Mouse (Mus musculus) heart, embryonic 16.5 days (tissue): ENCODE measurements around the gene Lrrc57. TPM values are rescaled to one million over a fixed set of nuclear protein-coding genes. Genes with fewer than 3 reads are reported as not detected.
"Not testable (repeated sequence)": the region's sequence is repeated elsewhere in the genome, so short reads cannot be mapped to it uniquely, and the experiment has no call there.

Experiments used
- ATAC-seq: fragments of 200-750 bp; cut with Nextera tagmentation; replicated peaks from 2 replicates; pipeline ENCODE4 v1.8.0; 2017; ENCODE audit warnings: moderate number of reproducible peaks; ENCODE audit not compliant: insufficient read depth, low FRiP score; ENCODE audit errors: extremely low read depth
- H3K27ac ChIP-seq: fragments of 300-500 bp; sonication (generic); 2 replicates; pipeline ENCODE4 v1.5.1; 2014; ENCODE audit warnings: mild to moderate bottlenecking, low read length, control low read depth, moderate library complexity
- H3K27me3 ChIP-seq: fragments of 300-500 bp; sonication (generic); 2 replicates; pipeline ENCODE4 v1.6.1; 2014; ENCODE audit warnings: low read length, mixed read lengths; ENCODE audit not compliant: control insufficient read depth, insufficient read depth
- H3K36me3 ChIP-seq: fragments of 300-500 bp; sonication (generic); 2 replicates; pipeline ENCODE4 v1.6.1; 2014; ENCODE audit not compliant: control insufficient read depth, insufficient read depth
- H3K4me1 ChIP-seq: fragments of 300-500 bp; sonication (generic); 2 replicates; pipeline ENCODE4 v1.6.1; 2014; ENCODE audit warnings: low read length, mixed read lengths; ENCODE audit not compliant: control insufficient read depth, insufficient read depth
- H3K4me2 ChIP-seq: fragments of 300-500 bp; sonication (generic); 2 replicates; pipeline ENCODE4 v1.6.1; 2014; ENCODE audit warnings: low read depth, mild to moderate bottlenecking, control low read depth, low read length
- H3K4me3 ChIP-seq: fragments of 300-500 bp; sonication (generic); 2 replicates; pipeline ENCODE4 v1.5.1; 2014; ENCODE audit warnings: mild to moderate bottlenecking, control low read depth, low read length
- H3K9ac ChIP-seq: fragments of 300-500 bp; sonication (generic); 2 replicates; pipeline ENCODE4 v1.6.1; 2014; ENCODE audit warnings: low read length, control low read depth
- H3K9me3 ChIP-seq: fragments of 300-500 bp; sonication (generic); replicated peaks from 2 replicates; pipeline ENCODE4 v1.6.1; 2016; ENCODE audit warnings: low read length; ENCODE audit not compliant: control insufficient read depth
- WGBS: fragments of 180-500 bp; shearing (Covaris S2); extraction: QIAGEN DNeasy Blood & Tissue Kit; methylation state at CpG from one replicate; pipeline ENCODE4 v1.1.7; 2014; 5-methylcytosine and 5-hydroxymethylcytosine counted together
- polyA plus RNA-seq: library from polyadenylated mRNA; unstranded; fragments of >200 nt; fragmentation: Nextera tagmentation; extraction: Ambion mirVana; gene quantifications from 2 replicates; pipeline ENCODE4 v1.2.1, GENCODE M21; 2015

Gene Lrrc57
- polyA plus RNA-seq, 1 experiment from 2014 or later = 25.7 TPM

DNA sequence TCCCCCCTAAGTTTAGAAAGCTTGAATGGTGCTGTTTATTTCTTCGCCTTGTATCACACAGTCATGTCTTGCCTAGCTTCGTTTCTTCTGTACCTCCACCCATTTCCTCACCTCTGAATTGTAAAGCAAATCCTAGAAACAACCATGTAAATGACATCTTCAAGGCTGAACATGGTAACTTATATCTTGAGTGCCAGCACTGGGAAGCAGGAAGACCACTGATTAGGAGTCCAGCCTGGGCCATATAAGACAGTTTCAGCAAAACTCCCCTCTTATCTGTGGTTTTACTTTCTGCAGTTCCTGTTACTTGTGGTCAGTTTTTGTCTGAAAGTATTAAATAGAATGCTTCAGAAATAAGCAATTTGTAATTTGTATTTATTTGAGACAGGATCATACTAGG, 33.3 kb downstream of the Lrrc57 start:
- Histone ChIP-seq H3K9me3 (no peaks in the 10 kb centered on the region), H3K4me1 (0 out of 2 replicates have a peak, but pooled peaks cover 2% of the 10 kb centered on the region), H3K27ac (no peak overlapping the region), H3K36me3 (peaks cover 2% of the 10 kb centered on the region; the same call in 1 of the 2 replicates), H3K27me3 (no peaks in the 10 kb centered on the region), H3K4me2 (no peak overlapping the region), H3K9ac (no peak overlapping the region), H3K4me3 (no peak overlapping the region)
- ATAC-seq = no peak
- WGBS = 74% methylated on average over 2 of the region's 2 CpGs

DNA sequence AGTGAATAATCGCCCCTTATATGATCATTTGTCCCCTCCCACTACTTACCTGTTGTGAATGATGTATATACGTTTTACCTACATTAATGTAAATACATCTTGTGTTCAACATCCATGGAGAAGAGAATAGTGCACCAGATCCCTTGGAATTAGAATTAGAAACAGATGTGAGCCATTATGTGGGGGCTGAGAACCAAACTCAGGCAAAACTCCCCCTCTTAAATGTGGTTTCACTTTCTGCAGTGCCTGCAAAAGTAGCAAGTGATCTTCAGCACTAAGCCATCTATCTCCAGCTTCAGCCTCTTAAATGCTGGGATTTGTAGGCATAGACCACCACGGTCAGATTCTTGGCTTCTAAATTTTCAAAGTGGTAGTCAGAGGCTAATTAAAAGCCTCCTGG, 34.2 kb downstream of the Lrrc57 start:
- ATAC-seq = no peak
- Histone ChIP-seq H3K27me3 (no peaks in the 10 kb centered on the region), H3K4me2 (no peak overlapping the region), H3K36me3 (peaks cover 2% of the 10 kb centered on the region; the same call in 1 of the 2 replicates), H3K4me3 (no peak overlapping the region), H3K27ac (no peak overlapping the region), H3K9ac (no peak overlapping the region), H3K4me1 (0 out of 2 replicates have a peak, but pooled peaks cover 2% of the 10 kb centered on the region), H3K9me3 (no peaks in the 10 kb centered on the region)
- 83% methylated on average over 3 of the region's 3 CpGs for WGBS

DNA sequence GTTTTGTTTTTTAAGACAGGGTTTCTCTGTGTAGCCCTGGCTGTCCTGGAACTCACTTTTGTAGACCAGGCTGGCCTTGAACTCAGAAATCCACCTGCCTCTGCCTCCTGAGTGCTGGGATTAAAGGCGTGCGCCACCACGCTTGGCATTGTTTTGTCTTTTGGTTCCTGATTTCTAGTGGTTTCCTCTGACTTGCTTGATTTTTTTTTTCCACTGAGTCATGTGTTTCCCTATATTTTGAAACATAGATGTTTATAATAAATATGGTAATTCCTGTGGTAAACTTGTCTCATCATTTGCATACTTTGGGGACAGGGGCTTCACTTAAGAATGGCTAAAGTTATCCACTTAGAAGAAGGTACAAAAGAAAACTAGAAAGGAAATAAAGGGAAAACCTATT, 37.2 kb downstream of the Lrrc57 start:
- H3K4me1 ChIP-seq = peaks cover 13% of the 10 kb centered on the region
- H3K27me3 ChIP-seq, H3K27ac ChIP-seq, H3K4me3 ChIP-seq, H3K36me3 ChIP-seq, H3K9me3 ChIP-seq, H3K9ac ChIP-seq, H3K4me2 ChIP-seq, ATAC-seq: not testable (repeated sequence)
- 95% methylated on average over 3 of the region's 3 CpGs for WGBS

DNA sequence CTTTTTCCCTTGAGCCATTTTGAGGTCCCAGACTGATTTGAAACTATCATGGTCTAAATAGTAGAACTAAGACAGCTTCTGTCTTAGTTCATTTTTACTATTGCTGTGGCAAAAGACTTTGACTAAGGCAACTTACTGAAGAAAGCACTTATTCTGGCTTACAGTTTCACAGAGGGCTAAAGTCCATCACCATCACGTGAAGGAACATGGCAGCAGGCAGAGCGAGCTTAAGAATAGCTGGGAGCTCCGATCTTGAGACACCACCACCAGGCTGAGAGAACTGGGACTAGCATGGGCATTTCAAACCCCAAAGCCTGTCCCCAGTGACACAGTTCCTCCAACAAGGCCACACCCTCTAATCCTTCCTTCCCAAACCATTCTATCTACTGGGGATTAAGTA, 38.2 kb downstream of the Lrrc57 start:
- 95% methylated on average over 3 of the region's 3 CpGs for WGBS
- no peak for ATAC-seq
- H3K36me3 ChIP-seq = peaks cover 2% of the 10 kb centered on the region; the same call in 1 of the 2 replicates
- H3K9me3 ChIP-seq = no peaks in the 10 kb centered on the region
- no peak overlapping the region for H3K9ac ChIP-seq
- peaks cover 15% of the 10 kb centered on the region for H3K4me1 ChIP-seq
- H3K4me2 ChIP-seq = no peak overlapping the region
- H3K4me3 ChIP-seq = no peak overlapping the region
- H3K27me3 ChIP-seq = no peaks in the 10 kb centered on the region
- no peak overlapping the region for H3K27ac ChIP-seq

DNA sequence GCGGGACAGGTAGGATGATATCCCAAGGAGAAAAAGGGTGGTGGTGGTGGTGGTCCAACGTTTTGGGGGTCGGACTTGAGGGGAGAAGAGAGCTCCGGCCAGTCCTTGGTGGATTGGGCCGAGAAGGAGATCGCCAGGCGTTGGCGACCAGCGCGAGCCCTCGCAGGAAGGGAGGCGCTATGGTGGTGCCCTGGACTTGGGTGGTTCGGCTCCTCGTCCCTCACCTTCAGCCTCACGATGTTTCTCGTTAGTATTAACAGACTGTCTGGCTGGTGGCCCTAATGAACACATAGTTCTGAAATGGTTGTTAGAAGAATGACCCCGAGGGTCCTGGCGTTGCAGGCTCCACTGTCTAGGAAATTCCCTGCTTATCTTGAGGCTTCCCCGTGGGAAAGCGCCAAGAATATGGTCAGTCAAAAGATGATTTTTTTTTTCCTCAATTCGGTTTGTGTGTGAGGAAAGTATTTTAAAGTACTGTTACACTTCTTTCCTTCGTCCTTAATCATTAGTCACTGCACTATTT, 41.5 kb downstream of the Lrrc57 start:
- Histone ChIP-seq H3K27ac (peak overlapping the region; percentile 88), H3K36me3 (peaks cover 2% of the 10 kb centered on the region; the same call in 1 of the 2 replicates), H3K4me1 (peaks cover 13% of the 10 kb centered on the region), H3K27me3 (no peaks in the 10 kb centered on the region), H3K9me3 (no peaks in the 10 kb centered on the region), H3K4me3 (peak overlapping the region; percentile 69), H3K9ac (peak overlapping the region; percentile 86), H3K4me2 (peak overlapping the region; percentile 71)
- ATAC-seq = peak; percentile 73
- under 1% methylated on average over 22 of the region's 22 CpGs for WGBS

DNA sequence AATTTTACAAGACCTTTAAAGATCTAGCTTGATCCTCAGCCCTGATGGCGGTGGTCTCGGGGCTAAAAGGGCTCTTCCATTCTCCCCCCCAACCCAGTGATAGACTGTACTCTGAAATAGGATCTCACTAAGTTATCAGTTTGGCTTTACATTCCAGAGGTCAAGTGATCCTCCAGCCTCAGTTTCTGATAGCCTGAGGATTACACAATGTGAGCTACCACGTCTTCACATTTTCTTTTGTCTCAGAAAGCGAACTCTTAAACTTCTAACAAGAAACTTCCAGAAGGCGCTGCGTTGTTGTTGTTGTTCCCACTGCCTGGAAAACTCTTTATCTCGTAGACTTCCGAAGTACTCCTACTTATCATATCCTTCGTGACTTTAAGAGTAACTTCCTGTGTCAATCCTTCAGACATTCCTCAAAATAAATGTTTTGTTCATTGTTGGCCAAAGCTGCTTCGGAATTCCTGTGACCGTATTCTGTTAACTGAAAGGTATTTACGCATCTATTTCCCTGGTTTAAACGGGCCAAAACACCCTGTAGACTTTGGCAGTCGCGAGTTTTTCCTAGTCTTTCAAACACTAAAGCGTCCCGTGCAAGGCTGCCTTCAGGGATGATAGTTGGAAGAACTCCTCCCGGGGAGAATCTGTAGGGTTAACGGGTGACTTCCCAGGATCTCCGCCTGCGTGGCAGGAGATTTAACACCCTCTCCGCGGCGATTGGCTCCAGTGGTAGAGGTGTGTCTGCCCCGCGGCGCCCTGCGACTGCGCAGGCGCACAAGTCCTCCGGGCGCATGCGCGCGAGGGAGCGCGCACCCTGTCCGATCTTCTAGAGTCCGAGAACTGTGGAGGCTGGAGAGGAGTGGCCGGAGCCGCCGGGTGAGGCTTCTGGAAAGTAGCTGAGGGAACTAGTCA, 42.2 kb downstream of the Lrrc57 start, which contains the start of gene Snap23:
Gene Snap23, plus strand, starts transcription at position 786 of the 912 bp plus-strand sequence.
- Histone ChIP-seq H3K27me3 (no peaks in the 10 kb centered on the region), H3K9ac (peak within 1 kb of the TSS; percentile 86), H3K4me1 (peaks cover 18% of the 10 kb centered on the region), H3K36me3 (peaks cover 2% of the 10 kb centered on the region; the same call in 1 of the 2 replicates), H3K27ac (peak within 1 kb of the TSS; percentile 94), H3K4me2 (peak within 1 kb of the TSS; percentile 78), H3K9me3 (no peaks in the 10 kb centered on the region), H3K4me3 (peak within 1 kb of the TSS; percentile 69)
- WGBS = under 1% methylated on average over 42 of the region's 42 CpGs
- peak; percentile 96 for ATAC-seq

DNA sequence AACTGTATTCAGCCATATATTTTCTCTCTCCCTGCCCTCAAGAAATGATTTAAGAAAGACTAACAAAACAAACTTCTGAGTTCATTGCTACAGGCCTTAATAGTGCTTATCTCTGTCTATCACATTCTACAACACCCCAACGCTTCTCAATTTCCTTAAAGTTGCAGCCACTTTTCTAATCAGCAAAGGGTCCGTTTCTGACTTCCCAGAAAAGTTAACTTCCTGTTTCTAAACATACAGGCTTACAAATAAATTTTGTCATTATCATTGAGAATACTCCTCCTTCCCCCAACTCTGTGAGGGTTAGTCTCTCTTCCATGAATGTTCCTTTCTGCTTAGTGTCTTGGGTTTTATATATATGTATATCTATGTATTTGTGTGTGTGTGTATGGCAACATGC, 44.0 kb downstream of the Lrrc57 start:
- Histone ChIP-seq H3K9me3 (no peaks in the 10 kb centered on the region), H3K4me1 (peaks cover 24% of the 10 kb centered on the region), H3K9ac (no peak overlapping the region), H3K27ac (no peak overlapping the region), H3K36me3 (no peaks in the 10 kb centered on the region), H3K4me2 (no peak overlapping the region), H3K27me3 (no peaks in the 10 kb centered on the region), H3K4me3 (no peak overlapping the region)
- ATAC-seq = no peak
- 73% methylated on average over 2 of the region's 2 CpGs for WGBS

DNA sequence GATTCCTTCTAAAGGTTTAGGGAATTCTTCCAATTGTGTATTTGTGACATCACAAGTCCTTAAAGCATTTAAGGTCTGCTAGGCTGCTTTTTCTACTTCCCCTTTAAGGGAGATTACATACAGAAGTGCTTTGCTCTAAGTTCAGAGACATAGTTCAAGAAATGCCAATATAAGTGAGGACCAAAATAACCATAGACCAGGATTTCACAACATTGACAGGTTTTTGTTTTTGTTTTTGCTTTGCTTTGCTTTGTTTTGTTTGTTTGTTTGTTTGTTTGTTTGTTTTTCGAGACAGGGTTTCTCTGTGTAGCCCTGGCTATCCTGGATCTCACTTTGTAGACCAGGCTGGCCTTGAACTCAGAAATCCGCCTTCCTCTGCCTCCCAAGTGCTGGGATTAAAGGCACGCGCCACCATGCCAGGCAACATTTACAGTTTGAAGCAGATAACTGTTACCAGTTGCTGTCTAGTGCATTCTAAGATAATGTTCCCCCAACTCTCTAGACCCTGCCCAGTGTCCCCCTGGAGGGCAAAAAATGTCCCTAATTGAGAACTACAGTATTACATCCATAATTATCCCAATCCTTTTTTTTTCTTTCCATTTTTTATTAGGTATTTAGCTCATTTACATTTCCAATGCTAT, 44.7 kb downstream of the Lrrc57 start:
- not testable (repeated sequence) for H3K4me2 ChIP-seq, H3K27ac ChIP-seq, ATAC-seq, H3K36me3 ChIP-seq, H3K4me3 ChIP-seq, H3K9ac ChIP-seq, H3K9me3 ChIP-seq, H3K27me3 ChIP-seq
- 89% methylated on average over 4 of the region's 4 CpGs for WGBS
- peaks cover 24% of the 10 kb centered on the region for H3K4me1 ChIP-seq
